Mouse (Mus musculus): Measurements from ENCODE around the gene Tshz2. TPM values are rescaled to one million over a fixed set of nuclear protein-coding genes. Genes with fewer than 3 reads are reported as not detected.

Gene Tshz2
- polyA plus RNA-seq, 1 experiment from 2014 or later, result 16.1 TPM

- 25% methylated on average over 5 of the region's 5 CpGs for WGBS
- Histone ChIP-seq H3K4me2 (replicated peaks) (no peak overlapping the region), H3K27me3 (no peaks in the 10 kb centered on the region), H3K27ac (no peak overlapping the region), H3K9ac (no peak overlapping the region), H3K4me1 (peaks cover 50% of the 10 kb centered on the region), H3K4me3 (no peak overlapping the region), H3K36me3 (peaks cover 4% of the 10 kb centered on the region; the same call in 1 of the 2 replicates), H3K9me3 (0 out of 2 replicates have a peak, but pooled peaks cover 3% of the 10 kb centered on the region)
- no peak for ATAC-seq (ENCODE audit: low FRiP score, low read depth)
Observed at GRCm38 (mm10) chr2:169860895-169861294, 228.1 kb downstream of the Tshz2 start.

- no peak overlapping the region for H3K9ac ChIP-seq
- H3K4me3 ChIP-seq, result no peak overlapping the region
- no peak overlapping the region for H3K4me2 ChIP-seq (replicated peaks)
- H3K27ac ChIP-seq, result no peak overlapping the region
- H3K4me1 ChIP-seq, result peaks cover 50% of the 10 kb centered on the region
- H3K9me3 ChIP-seq, result no peaks in the 10 kb centered on the region
- no peak for ATAC-seq (ENCODE audit: low FRiP score, low read depth)
- WGBS, result 49% methylated on average over 6 of the region's 6 CpGs
- H3K27me3 ChIP-seq, result no peaks in the 10 kb centered on the region
- H3K36me3 ChIP-seq, result no peaks in the 10 kb centered on the region
Observed at GRCm38 (mm10) chr2:169862701-169863100, 229.9 kb downstream of the Tshz2 start.

GRCm38 (mm10) chr2:169869468-169869867 lies 236.7 kb downstream of the Tshz2 start:
- Histone ChIP-seq H3K4me2 (replicated peaks) (no peak overlapping the region), H3K9me3 (no peaks in the 10 kb centered on the region), H3K36me3 (no peaks in the 10 kb centered on the region), H3K27me3 (no peaks in the 10 kb centered on the region), H3K4me3 (no peak overlapping the region), H3K9ac (no peak overlapping the region), H3K4me1 (peaks cover 6% of the 10 kb centered on the region; the same call in 1 of the 2 replicates), H3K27ac (no peak overlapping the region)
- 84% methylated on average over 7 of the region's 7 CpGs for WGBS
- ATAC-seq (ENCODE audit: low FRiP score, low read depth), result no peak

GRCm38 (mm10) chr2:169870503-169870902 lies 237.7 kb downstream of the Tshz2 start:
- no peaks in the 10 kb centered on the region for H3K36me3 ChIP-seq
- H3K9ac ChIP-seq, result no peak overlapping the region
- peaks cover 3% of the 10 kb centered on the region; the same call in 1 of the 2 replicates for H3K4me1 ChIP-seq
- no peak overlapping the region for H3K4me3 ChIP-seq
- WGBS, result 62% methylated on average over 5 of the region's 5 CpGs
- H3K9me3 ChIP-seq, result no peaks in the 10 kb centered on the region
- H3K4me2 ChIP-seq (replicated peaks), result no peak overlapping the region
- no peaks in the 10 kb centered on the region for H3K27me3 ChIP-seq
- ATAC-seq (ENCODE audit: low FRiP score, low read depth), result no peak
- no peak overlapping the region for H3K27ac ChIP-seq

- WGBS, result 78% methylated on average over 8 of the region's 8 CpGs
- peaks cover 3% of the 10 kb centered on the region; the same call in 1 of the 2 replicates for H3K4me1 ChIP-seq
- H3K9me3 ChIP-seq, result no peaks in the 10 kb centered on the region
- no peak overlapping the region for H3K4me2 ChIP-seq (replicated peaks)
- no peak overlapping the region for H3K4me3 ChIP-seq
- ATAC-seq (ENCODE audit: low FRiP score, low read depth), result no peak
- no peak overlapping the region for H3K9ac ChIP-seq
- H3K36me3 ChIP-seq, result no peaks in the 10 kb centered on the region
- H3K27me3 ChIP-seq, result no peaks in the 10 kb centered on the region
- no peak overlapping the region for H3K27ac ChIP-seq
Observed at GRCm38 (mm10) chr2:169871436-169872060, 238.7 kb downstream of the Tshz2 start.

- Histone ChIP-seq H3K4me1 (peaks cover 3% of the 10 kb centered on the region; the same call in 1 of the 2 replicates), H3K4me2 (replicated peaks) (no peak overlapping the region), H3K9me3 (no peaks in the 10 kb centered on the region), H3K27ac (no peak overlapping the region), H3K36me3 (no peaks in the 10 kb centered on the region), H3K27me3 (no peaks in the 10 kb centered on the region), H3K9ac (no peak overlapping the region), H3K4me3 (no peak overlapping the region)
- ATAC-seq (ENCODE audit: low FRiP score, low read depth), result no peak
- WGBS, result 83% methylated on average over 16 of the region's 16 CpGs
Observed at GRCm38 (mm10) chr2:169873442-169873841, 240.6 kb downstream of the Tshz2 start.

- no peak overlapping the region for H3K27ac ChIP-seq
- WGBS, result 90% methylated on average over 9 of the region's 9 CpGs
- H3K4me3 ChIP-seq, result no peak overlapping the region
- no peak overlapping the region for H3K9ac ChIP-seq
- H3K4me1 ChIP-seq, result 0 out of 2 replicates have a peak, but pooled peaks cover 4% of the 10 kb centered on the region
- H3K27me3 ChIP-seq, result no peaks in the 10 kb centered on the region
- no peaks in the 10 kb centered on the region for H3K9me3 ChIP-seq
- H3K36me3 ChIP-seq, result peaks cover 25% of the 10 kb centered on the region; the same call in 1 of the 2 replicates
- no peak overlapping the region for H3K4me2 ChIP-seq (replicated peaks)
- ATAC-seq (ENCODE audit: low FRiP score, low read depth), result no peak
Observed at GRCm38 (mm10) chr2:169887921-169888320, 255.1 kb downstream of the Tshz2 start.

- Histone ChIP-seq H3K27ac (no peak overlapping the region), H3K27me3 (no peaks in the 10 kb centered on the region), H3K36me3 (no peaks in the 10 kb centered on the region), H3K4me1 (0 out of 2 replicates have a peak, but pooled peaks cover 4% of the 10 kb centered on the region), H3K4me3 (no peak overlapping the region), H3K9me3 (no peaks in the 10 kb centered on the region), H3K9ac (no peak overlapping the region), H3K4me2 (replicated peaks) (no peak overlapping the region)
- WGBS, result 50% methylated on average over 14 of the region's 14 CpGs
- ATAC-seq (ENCODE audit: low FRiP score, low read depth), result no peak
Observed at GRCm38 (mm10) chr2:169892441-169893038, 259.7 kb downstream of the Tshz2 start.

GRCm38 (mm10) chr2:169902896-169903295 lies 270.1 kb downstream of the Tshz2 start:
- Histone ChIP-seq H3K9ac (no peak overlapping the region), H3K4me1 (peaks cover 19% of the 10 kb centered on the region), H3K4me2 (replicated peaks) (no peak overlapping the region), H3K27me3 (peaks cover 5% of the 10 kb centered on the region; the same call in 1 of the 2 replicates), H3K4me3 (no peak overlapping the region), H3K27ac (no peak overlapping the region), H3K9me3 (no peaks in the 10 kb centered on the region), H3K36me3 (no peaks in the 10 kb centered on the region)
- WGBS, result 89% methylated on average over 7 of the region's 7 CpGs
- no peak for ATAC-seq (ENCODE audit: low FRiP score, low read depth)

- 3% methylated on average over 9 of the region's 9 CpGs for WGBS
- 0 out of 2 replicates have a peak overlapping the region, but pooled peaks have one; percentile 1 for H3K27ac ChIP-seq
- H3K9me3 ChIP-seq, result no peaks in the 10 kb centered on the region
- H3K9ac ChIP-seq, result no peak overlapping the region; the same call in 1 of the 2 replicates
- H3K36me3 ChIP-seq, result no peaks in the 10 kb centered on the region
- peaks cover 26% of the 10 kb centered on the region for H3K4me1 ChIP-seq
- H3K27me3 ChIP-seq, result peaks cover 5% of the 10 kb centered on the region; the same call in 1 of the 2 replicates
- H3K4me3 ChIP-seq, result no peak overlapping the region
- peak overlapping the region; percentile 23; the same call in 1 of the 2 replicates for H3K4me2 ChIP-seq (replicated peaks)
- ATAC-seq (ENCODE audit: low FRiP score, low read depth), result no peak
Observed at GRCm38 (mm10) chr2:169906396-169906795, 273.6 kb downstream of the Tshz2 start.

- Histone ChIP-seq H3K4me1 (peaks cover 26% of the 10 kb centered on the region), H3K36me3 (no peaks in the 10 kb centered on the region), H3K27me3 (peaks cover 5% of the 10 kb centered on the region; the same call in 1 of the 2 replicates), H3K9ac (no peak overlapping the region), H3K9me3 (no peaks in the 10 kb centered on the region), H3K4me3 (no peak overlapping the region), H3K4me2 (replicated peaks) (no peak overlapping the region), H3K27ac (no peak overlapping the region)
- 77% methylated on average over 7 of the region's 7 CpGs for WGBS
- ATAC-seq (ENCODE audit: low FRiP score, low read depth), result no peak
Observed at GRCm38 (mm10) chr2:169907979-169908378, 275.2 kb downstream of the Tshz2 start.

- Histone ChIP-seq H3K4me2 (replicated peaks) (no peak overlapping the region), H3K4me3 (no peak overlapping the region), H3K9me3 (no peaks in the 10 kb centered on the region), H3K27me3 (peaks cover 2% of the 10 kb centered on the region; the same call in 1 of the 2 replicates), H3K36me3 (no peaks in the 10 kb centered on the region), H3K9ac (no peak overlapping the region), H3K4me1 (peaks cover 23% of the 10 kb centered on the region), H3K27ac (no peak overlapping the region)
- ATAC-seq (ENCODE audit: low FRiP score, low read depth), result no peak
- 64% methylated on average over 4 of the region's 4 CpGs for WGBS
Observed at GRCm38 (mm10) chr2:169910606-169911005, 277.8 kb downstream of the Tshz2 start.

Data from limb, embryonic 13.5 days (tissue).